8 mouse cellular contexts compared by ENCODE assay signal in the genomic region with DNA sequence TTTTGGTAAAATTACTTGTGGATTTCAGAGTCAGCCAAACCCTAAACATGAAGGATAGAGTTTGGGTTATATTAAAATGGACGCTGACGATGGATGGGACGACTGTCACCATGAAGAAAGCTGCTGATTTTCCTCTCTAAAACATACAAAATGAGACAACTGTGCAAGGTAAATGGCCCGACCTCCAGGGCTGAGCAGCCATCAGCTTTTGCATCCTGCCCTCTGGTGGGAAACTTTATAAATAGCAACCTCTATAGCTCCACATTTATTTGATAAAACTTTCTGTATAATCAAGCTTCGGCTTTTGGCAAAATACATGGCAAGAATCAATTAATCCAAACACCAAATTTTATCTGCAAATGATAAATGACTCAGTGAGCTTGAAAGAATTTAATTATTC. TPM values are rescaled to one million over a fixed set of nuclear protein-coding genes. Genes with fewer than 3 reads are reported as not detected.
DNase-seq lines count a peak whose midpoint lies in the region; ATAC-seq lines count a peak whose summit lies in the region.

No protein-coding gene starts in this region.

- ATAC-seq in midbrain, embryonic 12.5 days (ENCODE audit: low FRiP score, low read depth), result peak; percentile 49; the same call in 1 of the 2 replicates
- peak; percentile 86 for ATAC-seq in common myeloid progenitor, adult 5-6 weeks (replicated peaks; ENCODE audit: low read depth, poor library complexity, severe bottlenecking)
- no peak for ATAC-seq in erythroblast, adult 5-6 weeks (replicated peaks; ENCODE audit: low FRiP score, poor library complexity, severe bottlenecking)

- intact Hi-C loops in gastrocnemius, postnatal 36 days (cut with DNase I), result no loop called here

- no peak overlapping the region for H3K4me3 ChIP-seq in midbrain, embryonic 12.5 days
- H3K4me3 ChIP-seq in midbrain, embryonic 10.5 days, result no peak overlapping the region

- WGBS in midbrain, embryonic 12.5 days, result 40% methylated on average over 5 of the region's 5 CpGs
- 46% methylated on average over 5 of the region's 5 CpGs for WGBS in midbrain, embryonic 10.5 days

- DNase-seq in gastrocnemius, adult 18-20 months (ENCODE audit: low spot score), result peak; percentile 8
- DNase-seq in gastrocnemius, postnatal 36 days, result no peak
- no peak for DNase-seq in midbrain, embryonic 10.5 days (ENCODE audit: low spot score)
- DNase-seq in lung, postnatal 10 days, result peak; percentile 22
- DNase-seq in right cerebral cortex, postnatal 4 days, result no peak

- H3K27me3 ChIP-seq in midbrain, embryonic 12.5 days, result no peaks in the 10 kb centered on the region
- no peaks in the 10 kb centered on the region for H3K27me3 ChIP-seq in midbrain, embryonic 10.5 days (ENCODE audit: low read depth, poor library complexity, severe bottlenecking)

- no peak overlapping the region for H3K4me2 ChIP-seq in midbrain, embryonic 12.5 days (replicated peaks)

- 0 out of 2 replicates have a peak, but pooled peaks cover 4% of the 10 kb centered on the region for H3K4me1 ChIP-seq in midbrain, embryonic 12.5 days
- H3K4me1 ChIP-seq in midbrain, embryonic 10.5 days, result no peaks in the 10 kb centered on the region

- no peaks in the 10 kb centered on the region for H3K9me3 ChIP-seq in midbrain, embryonic 12.5 days
- H3K9me3 ChIP-seq in midbrain, embryonic 10.5 days (replicated peaks), result no peaks in the 10 kb centered on the region

- H3K9ac ChIP-seq in midbrain, embryonic 12.5 days (replicated peaks), result no peak overlapping the region

- H3K27ac ChIP-seq in midbrain, embryonic 12.5 days (replicated peaks), result no peak overlapping the region
- H3K27ac ChIP-seq in midbrain, embryonic 10.5 days (replicated peaks), result no peak overlapping the region

- no peaks in the 10 kb centered on the region for H3K36me3 ChIP-seq in midbrain, embryonic 12.5 days
- H3K36me3 ChIP-seq in midbrain, embryonic 10.5 days, result no peaks in the 10 kb centered on the region

RNA-seq across cellular contexts. Expression of gene Slc9a9, which starts 57.7 kb away (rescaled TPM):
- total RNA-seq in gastrocnemius, adult 18-20 months (2021), result 1 to 10 TPM; 1.6 to 2.5 TPM
- 1 to 10 TPM; 2.7 to 2.9 TPM for total RNA-seq in gastrocnemius, postnatal 36 days (2021)
- polyA plus RNA-seq in midbrain, embryonic 12.5 days (2016; fragmentation: Nextera tagmentation; extraction: Ambion mirVana), result 4.5 and 5.3 TPM in 2 replicates
- polyA plus RNA-seq in midbrain, embryonic 10.5 days (2016; fragmentation: Nextera tagmentation; extraction: Ambion mirVana), result 1.9 and 2.3 TPM in 2 replicates
- total RNA-seq in common myeloid progenitor, adult 5-6 weeks (2017), result 13.7 and 15.9 TPM in 2 replicates
- 1.9 and 2.5 TPM in 2 replicates for total RNA-seq in erythroblast, adult 5-6 weeks (2015; ENCODE audit: low replicate concordance)
- total RNA-seq in erythroblast, adult 5-6 weeks (2017; ENCODE audit: low replicate concordance), result 4.3 and 4.6 TPM in 2 replicates

Comparison
In these comparisons a context has a peak if more than half of its experiments do, and no peak if none do; other contexts are left out.
1. DNase-seq: peak in gastrocnemius, adult 18-20 months (single experiment) and lung, postnatal 10 days (single experiment); none in gastrocnemius, postnatal 36 days (0 of 2), midbrain, embryonic 10.5 days (single experiment) and right cerebral cortex, postnatal 4 days (single experiment).